ENCODE assay signal across 8 mouse cellular contexts in genomic region chr16:17625488-17626268, GRCm38 (mm10). TPM values are rescaled to one million over a fixed set of nuclear protein-coding genes. Genes with fewer than 3 reads are reported as not detected.
DNase-seq lines count a peak whose midpoint lies in the region; ATAC-seq and TF ChIP-seq lines count a peak whose summit lies in the region.
"Had no signal": no experiment of that assay in that cellular context is flagged by ENCODE, and none has a peak within 500 bp of the region (broad histone marks: within the 10 kb centered on the region; RNA-seq: fewer than 3 reads in every experiment).

No protein-coding gene starts in this region.

- no peaks in the 10 kb centered on the region for H3K27me3 ChIP-seq in embryonic facial prominence, embryonic 14.5 days (replicated peaks; ENCODE audit: control insufficient read depth, insufficient read depth, low read length)
- H3K27me3 ChIP-seq in midbrain, embryonic 13.5 days = no peaks in the 10 kb centered on the region

- ATAC-seq in embryonic facial prominence, embryonic 14.5 days (ENCODE audit: low read depth) = peak; percentile 33; the same call in 1 of the 2 replicates
- 0 out of 2 replicates have a peak, but pooled peaks have one; percentile 58 for ATAC-seq in midbrain, embryonic 13.5 days

- no peak overlapping the region for H3K4me3 ChIP-seq in left cerebral cortex, adult 2 months
- no peak overlapping the region for H3K4me3 ChIP-seq in embryonic facial prominence, embryonic 14.5 days (ENCODE audit: low read depth, low read length)
- no peak overlapping the region for H3K4me3 ChIP-seq in midbrain, embryonic 13.5 days (replicated peaks)

- DNase-seq in left cerebral cortex, adult 2 months (ENCODE audit: extremely low spot score in 1 of 2, low spot score in 2 of 2) = no peak
- DNase-seq in left cerebral cortex, adult 9 months (ENCODE audit: low spot score in 2 of 2) = no peak
- DNase-seq in NIH3T3 (ENCODE audit: low read depth) = peak; percentile 67
- DNase-seq in embryonic facial prominence, embryonic 14.5 days (ENCODE audit: low spot score) = peak; percentile 56
- no peak for DNase-seq in layer of hippocampus, adult 9-10 months (ENCODE audit: low spot score)
- no peak for DNase-seq in gastrocnemius, postnatal 25 days

- H3K27ac ChIP-seq in left cerebral cortex, adult 2 months = no peak overlapping the region
- no peak overlapping the region for H3K27ac ChIP-seq in embryonic facial prominence, embryonic 14.5 days (replicated peaks; ENCODE audit: low read depth, low read length)
- no peak overlapping the region for H3K27ac ChIP-seq in midbrain, embryonic 13.5 days
- H3K27ac ChIP-seq: macrophage had no signal

- H3K4me2 ChIP-seq in embryonic facial prominence, embryonic 14.5 days (ENCODE audit: low read depth, low read length) = no peak overlapping the region
- H3K4me2 ChIP-seq in midbrain, embryonic 13.5 days (replicated peaks) = no peak overlapping the region

- H3K9me3 ChIP-seq in embryonic facial prominence, embryonic 14.5 days (ENCODE audit: control insufficient read depth, low read length) = no peaks in the 10 kb centered on the region
- no peaks in the 10 kb centered on the region for H3K9me3 ChIP-seq in midbrain, embryonic 13.5 days

- intact Hi-C loops in left cerebral cortex, adult 2 months (cut with DNase I) = no loop called here

- 72% methylated on average over 8 of the region's 8 CpGs for WGBS in embryonic facial prominence, embryonic 14.5 days
- 71% methylated on average over 8 of the region's 8 CpGs for WGBS in midbrain, embryonic 13.5 days

- H3K36me3 ChIP-seq in embryonic facial prominence, embryonic 14.5 days (ENCODE audit: control insufficient read depth, insufficient read depth, low read length) = peaks cover 77% of the 10 kb centered on the region
- peaks cover 83% of the 10 kb centered on the region for H3K36me3 ChIP-seq in midbrain, embryonic 13.5 days

- peak; percentile 61 for TF ChIP-seq CTCF in left cerebral cortex, adult 2 months (IDR thresholded peaks at IDR 0.05)

- H3K9ac ChIP-seq in embryonic facial prominence, embryonic 14.5 days (ENCODE audit: low read depth, low read length) = no peak overlapping the region
- no peak overlapping the region for H3K9ac ChIP-seq in midbrain, embryonic 13.5 days (replicated peaks)

- H3K4me1 ChIP-seq in embryonic facial prominence, embryonic 14.5 days (ENCODE audit: control insufficient read depth, insufficient read depth, low read length) = no peaks in the 10 kb centered on the region; the same call in 1 of the 2 replicates
- H3K4me1 ChIP-seq in midbrain, embryonic 13.5 days (replicated peaks) = peaks cover 2% of the 10 kb centered on the region

RNA-seq across cellular contexts. Expression of gene Smpd4, which starts 6.5 kb away (rescaled TPM):
- 10 to 100 TPM; 73.7 to 82.8 TPM for total RNA-seq in left cerebral cortex, adult 2 months (2021)
- 27.9 and 33.6 TPM in 2 replicates for polyA plus RNA-seq in embryonic facial prominence, embryonic 14.5 days (2014; fragmentation: Nextera tagmentation; extraction: Ambion mirVana)
- 27.3 and 27.9 TPM in 2 replicates for polyA plus RNA-seq in midbrain, embryonic 13.5 days (2015; fragmentation: Nextera tagmentation; extraction: Ambion mirVana)
- 1 to 10 TPM; 7.5 to 9.0 TPM for total RNA-seq in gastrocnemius, postnatal 25 days (2021)

RNA-seq across cellular contexts. Expression of gene Ccdc74a, which starts 20.6 kb away (rescaled TPM):
- total RNA-seq in left cerebral cortex, adult 2 months (2021) = 10 to 100 TPM; 22.9 to 26.2 TPM
- polyA plus RNA-seq in embryonic facial prominence, embryonic 14.5 days (2014; fragmentation: Nextera tagmentation; extraction: Ambion mirVana) = 7.9 and 8.1 TPM in 2 replicates
- 4.4 and 4.8 TPM in 2 replicates for polyA plus RNA-seq in midbrain, embryonic 13.5 days (2015; fragmentation: Nextera tagmentation; extraction: Ambion mirVana)
- 1 to 10 TPM in 1 of 2 experiments, under 1 TPM in 1; 0.77 to 1.6 TPM for total RNA-seq in gastrocnemius, postnatal 25 days (2021)

RNA-seq across cellular contexts. Expression of gene Slc7a4, which starts 42.7 kb away (rescaled TPM):
- 10 to 100 TPM; 82.7 to 83.0 TPM for total RNA-seq in left cerebral cortex, adult 2 months (2021)
- 6.1 and 9.5 TPM in 2 replicates for polyA plus RNA-seq in embryonic facial prominence, embryonic 14.5 days (2014; fragmentation: Nextera tagmentation; extraction: Ambion mirVana)
- 13.8 and 14.3 TPM in 2 replicates for polyA plus RNA-seq in midbrain, embryonic 13.5 days (2015; fragmentation: Nextera tagmentation; extraction: Ambion mirVana)
- under 1 TPM; 0.32 to 0.36 TPM for total RNA-seq in gastrocnemius, postnatal 25 days (2021)

Comparison
In these comparisons a context has a peak if more than half of its experiments do, and no peak if none do; other contexts are left out.
1. DNase-seq: peak in NIH3T3 (single experiment) and embryonic facial prominence, embryonic 14.5 days (single experiment); none in left cerebral cortex, adult 2 months (0 of 2), left cerebral cortex, adult 9 months (0 of 2), layer of hippocampus, adult 9-10 months (single experiment) and gastrocnemius, postnatal 25 days (single experiment).
2. RNA of gene Smpd4, which starts 6.5 kb away (total RNA-seq): 73.7 to 82.8 TPM in left cerebral cortex, adult 2 months; 7.5 to 9.0 TPM in gastrocnemius, postnatal 25 days; every median in the first group is over 4 times any median in the second.
3. RNA of gene Ccdc74a, which starts 20.6 kb away (total RNA-seq): 22.9 to 26.2 TPM in left cerebral cortex, adult 2 months; 0.77 to 1.6 TPM in gastrocnemius, postnatal 25 days; every median in the first group is over 4 times any median in the second.
4. RNA of gene Slc7a4, which starts 42.7 kb away (total RNA-seq): 82.7 to 83.0 TPM in left cerebral cortex, adult 2 months; 0.32 to 0.36 TPM in gastrocnemius, postnatal 25 days; every median in the first group is over 10 times any median in the second.